Mouse (Mus musculus) urinary bladder, adult 18-20 months (tissue): ENCODE results near the gene Ccnf.

Experiments
- DNase-seq, 2 experiments: peaks; one replicate each; pipeline ENCODE4 v3.0.0; 2022; ENCODE audit warnings: low spot score in 2 of 2, mixed read lengths in 2 of 2

The Ccnf gene

GRCm38 (mm10) chr17:24251320-24252069 is at the start of gene Ccnf:
Gene Ccnf, minus strand, starts transcription at chr17:24251484.
- DNase-seq, result peak; percentile 85 to 95

- DNase-seq, result no peak
Measured at GRCm38 (mm10) chr17:24300651-24301050, 49.4 kb upstream of the Ccnf start.

DNA sequence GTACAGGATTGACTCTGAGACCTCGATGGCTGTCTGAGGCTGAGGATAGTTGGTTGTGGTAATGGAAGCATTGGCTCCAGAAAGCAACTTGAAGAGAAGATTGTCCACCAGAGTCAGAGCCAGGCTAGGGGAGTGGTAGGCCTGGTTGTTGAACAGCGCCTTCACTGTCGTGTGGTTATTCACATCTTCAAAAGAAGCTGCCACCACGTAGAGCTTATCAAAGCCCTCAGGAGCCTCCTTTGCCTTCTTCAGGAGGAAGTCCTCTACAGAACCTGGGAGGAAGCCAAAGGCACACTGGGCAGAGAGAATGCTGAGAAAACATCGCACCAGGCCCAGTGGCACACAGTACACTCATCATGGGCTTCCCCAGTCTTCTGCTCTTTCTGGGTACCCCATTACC is 38.1 kb upstream of the Ccnf start:
- no peak for DNase-seq

GRCm38 (mm10) chr17:24288477-24288876 is 37.2 kb upstream of the Ccnf start:
- DNase-seq, result no peak

DNA sequence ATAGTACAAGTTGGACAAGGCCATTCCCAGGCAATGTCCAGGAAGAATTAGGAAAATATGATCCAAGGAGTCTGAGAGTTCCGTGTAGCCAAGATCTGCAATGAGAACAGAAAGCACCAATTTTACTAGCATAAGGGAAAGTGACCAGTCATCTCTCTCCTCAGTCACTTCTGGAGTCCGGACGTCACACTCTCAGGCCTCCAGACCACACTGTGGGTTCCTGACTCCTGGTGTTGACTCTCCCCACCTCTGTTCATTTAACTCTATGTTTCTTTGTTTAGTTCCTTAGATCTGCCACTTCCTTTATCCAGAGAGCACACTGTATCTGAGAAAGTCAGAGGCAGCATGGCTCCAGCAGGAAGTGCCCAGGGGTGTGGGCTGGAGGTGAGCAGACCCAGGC is 34.4 kb upstream of the Ccnf start:
- DNase-seq, result no peak

DNA sequence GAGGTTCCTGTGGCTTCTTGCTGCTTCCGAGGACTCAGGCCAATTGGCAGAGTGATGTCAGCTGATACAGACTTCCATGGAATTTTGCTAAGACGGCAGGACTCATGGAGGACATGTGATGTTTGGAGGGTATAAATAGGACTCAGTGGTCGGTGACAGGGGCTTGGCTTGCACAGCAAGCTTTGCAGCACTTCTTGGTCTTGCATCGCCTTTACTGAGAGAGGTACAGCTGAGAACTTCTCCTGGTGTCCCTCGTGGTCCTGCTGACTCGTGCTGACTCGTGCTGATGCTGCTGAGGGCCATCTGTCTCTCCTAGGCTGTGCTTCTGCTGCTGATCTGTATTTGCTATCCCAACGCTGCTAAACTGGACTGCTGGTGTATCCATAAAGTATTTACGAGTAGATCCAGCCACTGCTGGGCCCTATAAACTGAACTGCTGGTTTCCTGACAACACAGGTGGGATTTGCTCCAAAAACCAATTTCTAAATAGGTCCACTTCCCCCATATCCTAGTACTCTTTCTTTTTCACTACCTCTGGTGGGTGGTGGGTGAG is 32.1 kb upstream of the Ccnf start:
- no peak for DNase-seq

- DNase-seq, result no peak
Measured at GRCm38 (mm10) chr17:24282637-24283036, 31.4 kb upstream of the Ccnf start.

DNA sequence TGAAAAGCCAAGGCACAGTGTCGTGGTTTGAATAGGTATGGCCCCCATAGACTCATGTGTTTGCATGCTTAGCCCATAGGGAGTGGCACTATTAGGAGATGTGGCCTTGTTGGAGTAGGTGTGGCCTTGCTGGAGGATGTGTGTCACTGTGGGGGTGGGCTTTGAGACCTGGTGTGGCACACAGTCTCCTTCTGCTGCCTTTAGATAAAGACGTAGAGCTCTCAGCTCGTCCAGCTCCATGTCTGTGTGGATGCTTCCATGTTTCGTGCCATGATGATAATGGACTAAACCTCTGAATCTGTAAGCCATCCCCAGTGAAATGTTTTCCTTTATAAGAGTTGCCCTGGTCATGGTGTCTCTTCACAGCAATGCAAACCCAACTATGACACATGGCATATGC is 28.6 kb upstream of the Ccnf start:
- DNase-seq, result no peak

DNA sequence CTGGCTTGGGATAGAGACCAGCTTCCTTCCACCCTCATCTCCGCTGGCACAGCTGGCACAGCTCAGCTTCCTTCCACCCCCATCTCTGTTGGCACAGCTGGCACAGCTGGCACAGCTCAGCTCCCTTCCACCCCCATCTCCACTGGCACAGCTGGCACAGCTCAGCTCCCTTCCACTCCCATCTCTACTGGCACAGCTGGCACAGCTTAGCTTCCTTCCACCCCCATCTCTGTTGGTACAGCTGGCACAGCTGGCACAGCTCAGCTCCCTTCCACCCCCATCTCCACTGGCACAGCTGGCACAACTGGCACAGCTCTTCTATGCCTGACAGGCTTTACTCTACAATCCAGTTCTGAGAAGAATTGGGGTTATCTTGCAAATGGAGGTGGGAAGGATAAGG is 15.8 kb upstream of the Ccnf start:
- DNase-seq, result no peak

DNA sequence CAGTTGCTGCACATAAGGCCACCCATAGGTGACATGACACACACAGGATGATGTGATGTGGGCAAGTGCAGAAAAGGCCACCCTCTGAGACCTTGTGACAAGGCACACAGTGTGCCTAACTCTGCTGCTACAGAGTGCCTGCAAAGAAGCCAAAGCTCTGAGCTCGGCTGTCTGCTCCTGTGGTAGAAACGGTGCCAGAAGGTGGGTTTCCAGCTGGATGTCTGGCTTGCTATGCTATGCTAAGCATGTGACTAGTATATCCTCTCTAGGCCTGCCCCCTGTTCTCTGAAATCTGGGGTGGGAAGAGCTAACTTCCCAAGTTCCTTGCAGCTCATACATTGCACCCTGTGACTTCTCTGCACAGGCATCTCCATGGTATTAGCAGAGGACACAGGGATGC is 13.5 kb upstream of the Ccnf start:
- DNase-seq, result no peak

DNA sequence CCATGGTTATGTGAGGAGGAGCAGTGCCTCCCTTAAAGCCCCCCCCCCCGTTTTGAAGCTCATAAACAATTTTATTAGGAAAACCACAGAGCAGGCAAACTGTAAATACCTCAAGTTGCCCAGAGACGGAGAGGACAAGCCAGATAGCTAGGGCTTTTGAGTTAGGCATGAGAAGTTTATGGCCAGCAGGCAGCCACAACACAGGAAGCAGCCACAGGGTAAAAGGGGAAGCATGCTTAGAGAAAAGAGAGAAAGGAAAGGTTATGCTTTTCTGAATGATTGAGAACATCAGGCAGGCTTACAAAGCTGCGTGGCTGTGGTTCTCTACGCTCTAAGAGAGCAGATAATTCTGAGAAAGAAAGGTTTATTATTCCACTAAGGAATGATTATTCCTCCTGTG is 9.2 kb upstream of the Ccnf start:
- DNase-seq, result no peak

GRCm38 (mm10) chr17:24259702-24260101 is 8.4 kb upstream of the Ccnf start:
- DNase-seq, result no peak

- DNase-seq, result no peak
Measured at GRCm38 (mm10) chr17:24258981-24259380, 7.7 kb upstream of the Ccnf start.

- no peak for DNase-seq
Measured at GRCm38 (mm10) chr17:24252329-24252728, 1.0 kb upstream of the Ccnf start.

DNA sequence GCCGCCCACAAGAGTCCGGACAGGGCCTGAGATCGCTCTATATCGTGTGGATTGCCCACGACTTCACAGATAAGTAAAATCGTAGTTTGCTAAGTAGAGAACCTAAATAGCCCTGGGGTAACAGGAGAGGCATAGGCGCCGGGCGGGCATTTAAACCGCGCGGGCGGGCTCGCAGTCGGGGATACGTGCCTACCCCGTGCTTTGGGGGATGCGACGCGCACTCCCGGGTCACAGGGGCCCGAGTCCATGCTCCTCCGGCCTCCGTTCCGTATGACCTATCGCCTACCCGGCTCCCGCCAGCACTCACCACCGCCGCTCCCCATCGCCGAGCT is 330 bp downstream of the Ccnf start:
- DNase-seq, result no peak

DNA sequence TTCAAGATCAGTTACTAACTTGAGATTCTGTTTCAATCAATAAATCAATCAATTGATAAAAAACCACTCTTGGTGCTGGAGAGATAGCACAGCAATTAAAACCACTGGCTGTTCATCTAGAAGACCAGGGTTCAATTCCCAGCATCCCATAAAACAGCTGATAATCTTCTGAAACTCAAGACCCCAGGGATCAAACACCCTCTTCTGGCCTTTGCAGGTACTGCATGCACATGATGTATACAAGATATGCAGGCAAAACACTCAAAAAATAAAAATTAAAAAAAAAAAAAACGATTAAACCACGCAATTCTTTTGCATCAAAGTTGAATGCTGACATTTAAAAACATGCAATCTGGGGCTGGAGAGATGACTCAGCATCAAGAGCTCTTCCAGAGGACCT is 2.6 kb downstream of the Ccnf start:
- DNase-seq, result no peak

- DNase-seq, result no peak
Measured at GRCm38 (mm10) chr17:24244061-24244460, 7.2 kb downstream of the Ccnf start.

- DNase-seq, result no peak
Measured at GRCm38 (mm10) chr17:24243311-24243969, 7.8 kb downstream of the Ccnf start.

- peak; percentile 38 to 52 for DNase-seq
Measured at GRCm38 (mm10) chr17:24236921-24237320, 14.4 kb downstream of the Ccnf start.

GRCm38 (mm10) chr17:24236479-24236878 is 14.8 kb downstream of the Ccnf start:
- DNase-seq, result no peak

GRCm38 (mm10) chr17:24227941-24228340 is 23.3 kb downstream of the Ccnf start:
- DNase-seq, result no peak

GRCm38 (mm10) chr17:24226721-24227120 is 24.6 kb downstream of the Ccnf start:
- DNase-seq, result no peak

DNA sequence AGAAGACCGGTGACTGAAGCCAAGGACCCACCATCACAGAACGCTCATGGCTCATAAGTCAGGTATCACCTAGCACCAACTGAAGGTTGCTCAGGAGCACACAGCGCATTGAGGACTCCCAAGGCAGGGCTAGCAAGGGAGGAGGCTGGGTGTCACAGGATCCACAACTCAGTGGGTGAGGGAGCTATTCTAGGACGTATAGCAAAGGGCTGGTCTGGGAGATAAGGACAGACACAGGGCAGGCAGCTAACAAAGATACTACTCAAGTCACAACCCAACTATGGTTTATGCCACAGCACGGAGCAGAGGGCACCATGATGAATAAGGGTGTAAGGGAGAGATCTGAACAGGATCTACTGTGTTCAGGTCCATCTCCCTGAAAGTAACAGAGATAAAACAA is 25.4 kb downstream of the Ccnf start:
- DNase-seq, result no peak
